Mouse (Mus musculus): ENCODE data around the gene Drc1. TPM values are rescaled to one million over a fixed set of nuclear protein-coding genes. Genes with fewer than 3 reads are reported as not detected.

The Drc1 gene
- total RNA-seq, 1 experiment from 2014 or later: 0.44 TPM

GRCm38 (mm10) chr5:30287106-30287882, 6.1 kb downstream of the Drc1 start:
- no peak for DNase-seq

DNA sequence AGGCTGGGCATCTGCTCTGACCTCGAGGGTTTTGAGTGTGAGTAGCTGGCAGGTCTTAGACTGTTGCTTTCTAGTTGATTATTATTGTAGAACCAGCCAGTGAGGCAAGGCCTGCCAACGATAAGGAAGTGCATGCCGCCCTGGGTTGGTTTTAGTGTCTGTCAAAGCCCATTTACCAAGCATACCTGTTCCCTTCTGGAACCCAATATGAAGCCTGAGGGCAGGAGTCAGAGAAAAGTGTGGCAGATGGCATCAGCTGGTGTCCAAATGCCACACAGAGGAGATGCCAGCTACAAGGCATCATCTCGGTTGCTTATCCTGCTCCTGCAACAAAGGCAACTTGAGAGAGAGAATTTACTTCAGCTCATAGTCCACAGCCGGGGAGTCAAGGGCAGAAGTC, 59.6 kb downstream of the Drc1 start:
- DNase-seq: no peak

- no peak for DNase-seq
Measured at GRCm38 (mm10) chr5:30341601-30342365, 60.6 kb downstream of the Drc1 start.

DNA sequence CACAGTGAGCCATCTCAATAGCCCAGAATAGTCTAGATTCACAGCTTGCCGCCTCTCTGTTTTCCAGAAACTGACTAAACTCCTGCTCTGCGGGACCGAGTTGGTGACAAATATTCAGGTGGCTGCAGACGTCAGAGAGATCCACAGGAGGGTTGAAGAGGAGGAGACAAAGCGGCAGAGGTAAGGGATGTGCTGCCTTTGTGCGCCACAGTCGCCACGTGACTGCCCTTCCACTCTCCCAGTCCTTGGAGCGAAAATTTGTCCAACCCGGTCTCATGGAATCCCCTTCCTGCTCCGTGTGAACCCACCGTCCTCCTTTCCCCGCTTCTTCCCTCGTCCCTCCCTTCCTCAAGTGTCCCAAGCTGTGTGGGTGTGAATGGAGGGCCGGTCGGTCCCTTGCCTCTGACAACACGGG, 61.4 kb downstream of the Drc1 start:
- DNase-seq: no peak

DNA sequence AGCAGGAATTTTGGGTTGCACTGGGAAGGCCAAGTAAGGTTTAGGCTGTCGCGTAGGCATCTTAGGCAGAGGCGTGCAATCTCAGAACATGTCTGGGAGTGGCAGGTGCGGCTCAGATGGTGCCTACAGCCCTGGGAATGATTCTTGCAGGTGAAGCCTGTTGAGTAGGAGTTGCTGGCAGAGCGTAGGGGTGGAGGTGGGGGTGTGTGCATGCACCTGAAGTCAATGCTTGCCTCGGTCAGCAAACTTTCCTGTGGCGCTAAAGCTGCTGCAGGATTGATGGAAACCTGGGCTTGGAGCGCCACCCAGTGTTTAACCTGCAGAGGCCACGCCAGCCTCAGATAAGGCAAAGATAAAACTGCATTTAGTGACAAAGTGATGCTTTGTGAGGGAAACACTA, 61.9 kb downstream of the Drc1 start:
- DNase-seq: peak; percentile 78

DNA sequence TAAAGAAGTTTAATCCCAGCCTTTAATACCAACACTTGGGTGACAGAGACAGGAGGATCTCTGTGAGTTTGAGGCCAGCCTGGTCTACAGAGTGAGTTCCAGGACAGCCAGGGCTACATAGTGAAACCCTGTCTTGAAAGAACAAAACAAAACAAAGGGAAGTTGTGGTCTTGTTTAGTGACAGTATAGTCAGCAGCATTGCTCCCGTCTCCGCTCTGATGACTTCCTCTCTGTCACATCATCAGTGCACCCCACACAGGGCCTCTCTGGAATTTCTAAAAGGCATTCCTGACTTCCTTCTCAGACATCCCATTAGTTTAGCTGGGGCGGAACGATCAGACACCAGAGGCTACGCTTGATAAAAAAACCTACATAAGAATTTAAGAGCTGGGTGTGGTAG, 62.7 kb downstream of the Drc1 start:
- no peak for DNase-seq

- no peak for DNase-seq
Measured at GRCm38 (mm10) chr5:30353605-30354004, 72.4 kb downstream of the Drc1 start.

GRCm38 (mm10) chr5:30355114-30355513, 73.9 kb downstream of the Drc1 start:
- DNase-seq: no peak

DNA sequence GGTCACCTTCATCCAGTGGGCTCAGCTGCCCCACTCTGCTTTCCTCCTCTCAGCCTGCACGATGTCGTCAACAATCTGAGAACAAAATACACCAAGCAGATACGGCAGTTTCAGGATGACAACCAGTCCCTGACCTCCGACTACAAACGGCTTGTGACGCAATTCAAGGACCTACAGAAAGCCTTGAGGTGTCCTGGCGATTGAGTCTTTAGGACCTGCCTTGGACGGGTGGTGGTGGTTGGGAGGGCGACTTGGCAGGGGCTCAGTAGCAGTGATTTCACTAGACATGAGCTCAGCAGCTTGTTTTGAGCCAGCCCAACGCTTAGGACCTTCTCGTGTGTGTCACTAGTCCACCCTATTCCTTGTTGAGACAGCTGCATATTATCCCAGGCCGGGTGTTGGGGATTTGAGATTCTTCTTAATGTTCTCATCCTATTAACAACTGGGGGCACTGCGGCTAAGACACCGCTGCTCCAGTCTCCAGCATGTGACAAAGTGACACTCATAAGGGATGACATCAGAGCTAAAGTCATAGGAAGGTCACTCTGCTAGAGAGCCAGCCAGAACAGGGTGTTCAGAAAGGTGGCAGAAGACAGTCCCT, 74.5 kb downstream of the Drc1 start:
- peak; percentile 65 for DNase-seq

GRCm38 (mm10) chr5:30356647-30357046, 75.5 kb downstream of the Drc1 start:
- DNase-seq: no peak

DNA sequence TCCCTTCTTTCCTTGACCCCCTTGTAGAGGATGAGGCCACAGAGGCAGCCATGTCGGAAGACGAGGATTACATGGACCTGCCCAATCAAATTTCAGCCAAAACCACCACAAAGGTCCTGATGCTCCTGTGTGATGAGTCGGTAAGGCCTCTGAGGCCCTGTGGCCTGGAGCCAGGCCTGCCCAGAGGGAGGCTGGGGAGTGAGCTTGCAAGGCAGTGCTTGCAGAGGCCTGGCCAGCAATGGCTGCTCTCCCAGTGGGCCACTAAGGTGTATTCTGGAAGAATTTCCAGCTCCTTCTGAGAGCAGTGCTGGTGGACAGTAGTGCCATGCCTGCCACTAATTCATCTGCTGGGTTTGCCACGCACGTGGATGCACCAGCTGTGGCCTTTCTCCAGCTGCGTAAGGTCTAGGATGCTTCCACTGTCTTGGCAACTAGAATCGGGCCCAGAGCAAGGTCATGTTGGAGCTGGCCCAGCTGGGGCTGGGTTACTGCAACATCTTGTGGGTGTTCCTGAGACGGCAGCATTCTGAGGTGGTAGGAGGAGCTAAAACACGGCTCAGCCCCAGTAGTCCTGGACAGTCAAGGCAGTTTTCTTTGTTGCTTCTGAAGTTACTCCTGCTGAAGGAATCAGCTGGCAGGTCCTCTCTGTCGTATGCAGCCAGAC, 77.4 kb downstream of the Drc1 start:
- peak; percentile 63 for DNase-seq

DNA sequence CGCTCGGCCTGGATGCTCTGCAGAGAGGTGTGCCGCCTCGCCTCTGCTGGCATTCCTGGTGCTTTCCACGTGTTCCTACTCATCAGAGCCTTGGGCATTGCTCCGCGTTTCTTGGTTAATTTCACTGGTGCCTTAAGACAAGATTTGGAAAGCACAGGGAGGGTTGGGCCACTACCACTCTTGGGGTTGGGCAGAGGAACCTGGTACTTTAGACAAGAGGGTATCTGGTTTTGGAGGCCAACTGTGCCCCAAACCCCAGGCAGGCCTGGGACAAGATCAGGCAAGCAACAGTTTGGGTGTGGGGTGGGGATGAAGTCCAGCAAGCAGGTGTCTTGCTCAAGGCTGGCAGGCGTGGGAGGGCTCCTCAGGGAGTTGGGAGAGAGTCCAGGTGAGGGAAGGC, 86.2 kb downstream of the Drc1 start:
- no peak for DNase-seq

GRCm38 (mm10) chr5:30369426-30369825, 88.2 kb downstream of the Drc1 start:
- DNase-seq: peak; percentile 71

GRCm38 (mm10) chr5:30382876-30383275, 101.7 kb downstream of the Drc1 start:
- DNase-seq: no peak

- DNase-seq: no peak
Measured at GRCm38 (mm10) chr5:30387726-30388125, 106.5 kb downstream of the Drc1 start.

- peak; percentile 49 for DNase-seq
Measured at GRCm38 (mm10) chr5:30389836-30390235, 108.6 kb downstream of the Drc1 start.

DNA sequence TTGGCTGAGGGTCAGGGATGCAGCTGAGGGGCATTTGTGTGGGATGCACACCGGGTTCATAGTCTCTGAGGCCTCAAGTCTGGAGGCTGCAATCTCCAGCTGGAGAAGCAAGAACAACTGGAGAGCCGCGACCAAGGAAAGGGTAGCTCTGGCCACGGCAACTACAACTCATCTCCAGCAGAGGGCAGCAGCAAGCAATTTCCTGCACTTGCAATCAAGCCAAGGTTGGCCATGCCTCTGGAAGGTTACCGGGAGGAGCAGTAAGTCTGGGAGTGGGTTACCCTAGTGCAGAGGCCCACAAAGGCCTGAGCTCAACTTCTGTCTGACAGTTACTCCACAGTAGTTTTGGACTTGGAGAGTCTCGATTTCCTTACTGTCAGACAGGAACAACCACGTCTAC, 110.3 kb downstream of the Drc1 start:
- DNase-seq: peak; percentile 89

- DNase-seq: no peak
Measured at GRCm38 (mm10) chr5:30400521-30400920, 119.3 kb downstream of the Drc1 start.

DNA sequence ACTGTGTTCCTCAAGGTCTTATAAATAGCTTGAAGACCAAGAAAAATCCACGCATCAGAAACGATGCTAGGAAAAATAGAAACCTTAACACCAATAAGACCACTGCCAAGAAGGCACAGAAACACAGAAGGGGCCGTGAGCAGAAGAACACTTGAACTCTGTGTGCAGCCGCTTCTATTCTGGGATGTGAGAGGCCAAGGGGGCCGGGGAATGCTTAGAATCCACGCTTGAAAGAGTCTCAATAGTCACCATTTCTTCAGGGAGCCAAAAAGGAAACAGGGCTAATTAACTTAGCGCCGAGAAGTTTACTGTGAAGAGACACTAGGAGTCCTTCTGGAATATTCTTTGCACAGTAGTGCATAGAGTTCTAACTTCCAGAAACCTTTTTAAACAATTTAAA, 120.0 kb downstream of the Drc1 start:
- DNase-seq: no peak

DNA sequence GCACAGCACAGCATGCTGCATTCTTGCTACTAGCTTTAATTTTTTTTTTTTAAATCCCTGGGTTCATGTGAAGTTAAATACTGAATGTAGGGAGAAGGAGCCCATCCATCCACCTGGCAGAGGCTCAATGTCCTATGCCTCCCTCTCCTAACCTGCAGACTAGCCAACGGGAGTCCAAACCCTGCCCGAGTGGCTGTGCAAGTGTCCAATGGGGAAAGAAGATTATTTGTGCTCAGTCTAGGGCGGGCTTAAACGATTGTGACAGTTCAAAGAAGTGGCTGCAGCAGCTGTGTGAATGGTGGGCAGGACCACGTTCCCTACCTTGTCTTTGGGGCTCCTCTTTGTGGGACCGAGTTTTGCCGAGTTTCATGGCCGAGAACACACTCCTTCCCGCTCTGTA, 125.7 kb downstream of the Drc1 start:
- peak; percentile 51 for DNase-seq

DNA sequence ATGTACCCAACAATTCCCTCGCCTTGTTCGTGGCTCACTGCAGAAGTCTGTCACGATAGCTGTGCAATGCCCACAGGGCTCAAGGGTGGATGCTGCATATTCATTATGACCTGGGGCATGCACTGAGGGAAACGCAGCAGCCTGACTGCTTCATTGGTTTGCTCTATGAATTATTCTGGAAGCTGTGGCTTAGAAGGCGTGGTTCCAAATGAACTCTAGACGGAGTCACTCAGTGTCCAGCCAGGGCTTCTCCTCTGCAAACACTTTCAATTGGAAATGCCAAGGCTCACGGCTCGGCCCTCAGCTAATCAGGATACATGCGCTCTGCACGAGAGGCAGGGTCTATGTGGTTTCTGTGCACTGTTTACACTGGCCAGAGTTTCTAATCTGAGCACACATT, 130.3 kb downstream of the Drc1 start:
- no peak for DNase-seq

- DNase-seq: peak; percentile 62
Measured at GRCm38 (mm10) chr5:30415381-30415780, 134.2 kb downstream of the Drc1 start.

- DNase-seq: no peak
Measured at GRCm38 (mm10) chr5:30415876-30416275, 134.7 kb downstream of the Drc1 start.

Measured in adrenal gland, postnatal 14 days (tissue).